Mouse (Mus musculus): ENCODE results near the gene Tns3. TPM values are rescaled to one million over a fixed set of nuclear protein-coding genes. Genes with fewer than 3 reads are reported as not detected.
A peak's percentile ranks its signal among the peaks of the same experiment; 100 is the strongest.

Gene Tns3
- polyA plus RNA-seq, 1 experiment from 2014 or later, result 10.5 TPM

DNA sequence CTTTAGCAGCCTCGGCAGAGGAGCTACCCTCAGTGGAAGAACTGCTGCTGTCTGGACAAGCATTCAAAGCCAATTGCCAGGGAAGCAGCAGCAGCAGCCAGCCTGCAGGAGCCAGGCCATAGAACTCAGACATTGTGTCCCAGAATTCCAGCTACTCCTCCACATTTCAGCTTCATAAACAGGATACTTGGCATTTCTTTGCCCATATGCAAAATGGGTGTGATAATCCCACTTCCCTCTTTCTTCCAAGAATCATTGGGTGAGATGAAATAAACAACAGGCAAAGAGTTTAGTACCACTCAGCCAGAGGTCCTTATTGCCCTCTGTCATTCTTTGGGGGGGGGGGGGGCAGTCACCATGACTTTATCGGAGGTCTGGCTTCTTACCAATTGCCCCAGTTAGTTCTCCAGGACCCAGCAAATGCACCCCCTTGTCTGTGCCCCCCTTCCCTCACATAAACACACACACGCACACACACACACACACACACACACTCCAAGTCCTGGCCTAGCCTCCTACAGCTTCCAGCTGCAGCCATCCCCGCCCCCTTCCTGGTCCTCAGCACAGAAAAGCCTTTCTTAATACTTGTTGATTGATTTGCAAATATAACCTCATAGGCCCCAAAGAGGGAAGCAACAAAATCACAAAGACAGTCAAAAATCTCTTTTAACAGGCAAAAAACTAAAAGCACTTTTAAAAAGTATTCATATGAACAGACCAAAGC lies 1.5 kb downstream of the Tns3 start:
- peak overlapping the region; percentile 89 for H3K4me2 ChIP-seq (replicated peaks; ENCODE audit: low read depth)
- H3K27me3 ChIP-seq (replicated peaks; ENCODE audit: control insufficient read depth, insufficient read depth, low read length), result no peaks in the 10 kb centered on the region
- 4% methylated on average over 4 of the region's 4 CpGs for WGBS
- no peaks in the 10 kb centered on the region for H3K36me3 ChIP-seq (ENCODE audit: control insufficient read depth, insufficient read depth)
- H3K27ac ChIP-seq (ENCODE audit: low read depth, low read length), result peak overlapping the region; percentile 97
- peak overlapping the region; percentile 95; the same call in 1 of the 2 replicates for H3K9ac ChIP-seq (ENCODE audit: low read depth, low read length)
- TF ChIP-seq CTCF (IDR thresholded peaks at IDR 0.05; ENCODE audit: low read depth), result no peak
- H3K4me3 ChIP-seq (ENCODE audit: low read depth, low read length), result peak overlapping the region; percentile 92
- peaks cover 18% of the 10 kb centered on the region; the same call in 1 of the 2 replicates for H3K4me1 ChIP-seq (replicated peaks; ENCODE audit: control insufficient read depth, insufficient read depth, low read length)
- H3K9me3 ChIP-seq (ENCODE audit: control insufficient read depth), result no peaks in the 10 kb centered on the region
- ATAC-seq, result no peak

DNA sequence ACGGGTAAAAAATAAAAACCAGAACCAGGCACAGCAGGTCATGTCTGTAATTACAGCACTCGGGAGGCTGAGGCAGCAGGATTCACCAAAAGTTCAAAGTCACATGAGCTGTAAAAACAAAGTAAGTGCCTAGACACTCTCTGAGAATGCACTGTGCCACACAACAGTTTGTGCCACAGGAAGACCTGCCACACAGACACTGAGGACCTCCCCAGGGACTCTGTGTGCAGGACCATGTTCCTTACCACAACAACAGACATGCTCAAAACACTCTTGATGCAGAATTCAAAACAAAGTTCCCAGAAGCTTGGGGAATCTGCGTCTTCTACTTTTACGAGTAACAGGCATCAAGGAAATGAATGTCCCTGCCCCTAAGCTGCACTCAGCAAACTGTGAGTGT lies 3.4 kb downstream of the Tns3 start:
- TF ChIP-seq CTCF (IDR thresholded peaks at IDR 0.05; ENCODE audit: low read depth), result no peak
- H3K27me3 ChIP-seq (replicated peaks; ENCODE audit: control insufficient read depth, insufficient read depth, low read length), result no peaks in the 10 kb centered on the region
- no peak for ATAC-seq
- H3K4me1 ChIP-seq (replicated peaks; ENCODE audit: control insufficient read depth, insufficient read depth, low read length), result peaks cover 26% of the 10 kb centered on the region; the same call in 1 of the 2 replicates
- H3K27ac ChIP-seq (ENCODE audit: low read depth, low read length), result no peak overlapping the region
- no peaks in the 10 kb centered on the region for H3K9me3 ChIP-seq (ENCODE audit: control insufficient read depth)
- 33% methylated on average over 4 of the region's 4 CpGs for WGBS
- H3K36me3 ChIP-seq (ENCODE audit: control insufficient read depth, insufficient read depth), result no peaks in the 10 kb centered on the region
- H3K4me2 ChIP-seq (replicated peaks; ENCODE audit: low read depth), result 0 out of 2 replicates have a peak overlapping the region, but pooled peaks have one; percentile 18
- H3K4me3 ChIP-seq (ENCODE audit: low read depth, low read length), result no peak overlapping the region
- H3K9ac ChIP-seq (ENCODE audit: low read depth, low read length), result no peak overlapping the region

DNA sequence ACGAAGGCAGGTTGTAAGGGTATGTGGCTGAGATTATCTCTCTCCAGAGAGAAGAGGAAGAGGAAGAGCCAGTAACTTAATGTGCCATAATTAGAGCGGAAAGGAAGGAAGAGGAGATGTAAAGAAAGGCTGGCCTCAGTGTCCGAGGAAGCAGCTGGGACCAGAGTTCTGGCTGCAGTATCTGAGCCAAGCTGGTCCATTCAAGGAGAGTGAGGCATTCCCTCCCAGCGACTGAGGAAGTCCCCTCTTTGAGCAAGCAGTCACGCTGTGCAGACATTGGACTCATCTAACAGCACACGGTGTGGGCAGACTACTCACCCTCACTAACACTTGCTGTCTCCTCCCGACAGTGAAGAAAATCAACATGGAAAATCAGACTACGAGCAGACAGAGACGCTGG lies 4.5 kb downstream of the Tns3 start:
- WGBS, result 17% methylated on average over 9 of the region's 9 CpGs
- Histone ChIP-seq H3K4me2 (replicated peaks; ENCODE audit: low read depth) (peak overlapping the region; percentile 43), H3K9ac (ENCODE audit: low read depth, low read length) (no peak overlapping the region)

DNA sequence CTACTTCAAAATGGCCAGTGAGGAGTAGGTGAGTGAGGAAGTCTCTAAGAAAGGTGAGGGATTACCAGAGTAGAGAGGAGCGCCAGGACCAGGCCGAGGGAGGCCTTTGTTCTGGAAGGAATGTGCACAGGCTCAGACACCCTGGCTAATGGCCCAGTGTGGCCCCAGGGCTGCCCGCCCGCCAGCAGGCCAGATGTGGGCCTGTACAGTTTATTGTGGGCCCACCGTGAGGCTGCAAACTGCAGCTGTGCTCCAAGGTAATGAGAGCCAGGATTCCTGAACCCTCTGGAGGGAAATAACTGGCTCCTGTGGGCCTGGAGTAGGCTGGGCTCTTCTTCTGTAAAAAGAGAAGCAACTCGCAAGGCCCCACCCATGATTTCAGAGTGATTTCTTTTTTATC lies 5.3 kb downstream of the Tns3 start:
- WGBS, result 62% methylated on average over 6 of the region's 6 CpGs
- TF ChIP-seq CTCF (IDR thresholded peaks at IDR 0.05; ENCODE audit: low read depth), result no peak
- Histone ChIP-seq H3K9ac (ENCODE audit: low read depth, low read length) (no peak overlapping the region), H3K27ac (ENCODE audit: low read depth, low read length) (no peak overlapping the region), H3K9me3 (ENCODE audit: control insufficient read depth) (no peaks in the 10 kb centered on the region), H3K4me2 (replicated peaks; ENCODE audit: low read depth) (no peak overlapping the region), H3K36me3 (ENCODE audit: control insufficient read depth, insufficient read depth) (0 out of 2 replicates have a peak, but pooled peaks cover under 1% of the 10 kb centered on the region), H3K4me3 (ENCODE audit: low read depth, low read length) (no peak overlapping the region), H3K4me1 (replicated peaks; ENCODE audit: control insufficient read depth, insufficient read depth, low read length) (peaks cover 22% of the 10 kb centered on the region; the same call in 1 of the 2 replicates), H3K27me3 (replicated peaks; ENCODE audit: control insufficient read depth, insufficient read depth, low read length) (no peaks in the 10 kb centered on the region)
- ATAC-seq, result no peak

More for the DNA sequence above, 4.5 kb downstream of the Tns3 start:
- no peak for TF ChIP-seq CTCF (IDR thresholded peaks at IDR 0.05; ENCODE audit: low read depth)
- Histone ChIP-seq H3K4me3 (ENCODE audit: low read depth, low read length) (no peak overlapping the region), H3K27ac (ENCODE audit: low read depth, low read length) (no peak overlapping the region), H3K36me3 (ENCODE audit: control insufficient read depth, insufficient read depth) (no peaks in the 10 kb centered on the region), H3K4me1 (replicated peaks; ENCODE audit: control insufficient read depth, insufficient read depth, low read length) (peaks cover 24% of the 10 kb centered on the region; the same call in 1 of the 2 replicates), H3K27me3 (replicated peaks; ENCODE audit: control insufficient read depth, insufficient read depth, low read length) (no peaks in the 10 kb centered on the region), H3K9me3 (ENCODE audit: control insufficient read depth) (no peaks in the 10 kb centered on the region)
- ATAC-seq, result no peak

DNA sequence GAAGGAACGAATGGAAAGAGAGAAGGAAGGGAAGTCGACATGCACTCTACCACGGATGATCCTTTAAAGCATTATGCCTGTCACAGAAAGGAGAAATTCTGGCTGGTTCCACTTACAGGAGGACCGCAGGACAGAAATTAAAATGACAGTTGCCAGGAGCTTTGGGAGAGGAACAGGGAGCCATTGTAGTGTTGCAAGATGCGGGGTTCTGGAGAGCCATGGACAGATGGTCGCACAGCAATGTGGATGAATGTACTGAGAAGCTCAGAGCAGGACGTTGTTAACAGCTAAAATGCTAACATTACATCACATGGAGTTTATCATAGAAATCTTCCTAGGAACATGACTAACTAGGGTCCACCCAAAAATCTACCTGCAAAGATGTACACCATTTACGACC lies 6.8 kb downstream of the Tns3 start:
- no peak for ATAC-seq

DNA sequence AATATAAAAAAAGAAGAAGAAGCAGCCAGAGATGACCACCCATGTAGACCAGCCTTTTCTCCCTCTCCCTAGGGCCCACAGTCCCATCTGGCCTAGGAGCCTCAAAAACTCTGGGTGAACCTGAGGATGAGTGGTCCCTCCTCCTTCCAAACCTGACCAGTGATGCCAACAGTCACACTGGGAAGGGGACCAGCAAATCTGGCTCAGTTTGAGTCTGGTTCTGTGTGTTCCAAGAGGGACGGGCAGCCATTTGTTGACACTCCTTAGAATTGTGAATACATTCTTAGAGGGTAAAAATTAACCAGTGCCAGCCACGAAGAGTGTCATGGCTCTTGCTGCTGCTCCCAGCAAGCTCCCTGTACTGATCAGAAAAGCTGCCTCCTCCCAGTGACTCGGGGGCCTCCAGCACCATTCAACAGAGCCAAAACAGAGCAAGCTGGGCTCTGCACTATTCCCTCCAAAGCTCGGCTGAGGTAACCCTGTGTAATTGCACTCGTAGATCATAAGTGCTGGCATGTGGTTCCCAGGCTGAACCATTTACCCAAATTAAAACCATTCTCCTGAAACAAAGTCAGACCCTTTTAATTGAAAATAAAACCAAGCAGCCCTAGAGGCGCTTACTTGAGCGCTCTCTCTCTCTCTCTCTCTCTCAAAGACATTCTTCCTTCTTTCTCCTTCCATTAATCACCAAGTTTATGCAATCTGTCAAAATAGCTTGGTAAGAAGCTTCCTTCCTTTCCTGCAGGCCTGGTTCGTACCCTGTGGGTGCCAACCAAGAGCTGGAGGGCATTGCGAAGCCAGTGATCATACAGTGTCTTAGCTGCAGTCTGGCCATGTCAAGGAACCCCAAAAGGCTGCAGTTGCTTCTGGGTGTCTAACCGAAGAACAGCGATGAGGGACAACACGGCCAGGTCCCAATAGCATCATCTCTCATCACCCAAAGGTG lies 7.6 kb downstream of the Tns3 start:
- Histone ChIP-seq H3K36me3 (ENCODE audit: control insufficient read depth, insufficient read depth) (peaks cover 10% of the 10 kb centered on the region; the same call in 1 of the 2 replicates), H3K4me3 (ENCODE audit: low read depth, low read length) (no peak overlapping the region), H3K27me3 (replicated peaks; ENCODE audit: control insufficient read depth, insufficient read depth, low read length) (no peaks in the 10 kb centered on the region), H3K4me2 (replicated peaks; ENCODE audit: low read depth) (no peak overlapping the region), H3K9me3 (ENCODE audit: control insufficient read depth) (no peaks in the 10 kb centered on the region), H3K27ac (ENCODE audit: low read depth, low read length) (peak overlapping the region; percentile 46; the same call in 1 of the 2 replicates), H3K4me1 (replicated peaks; ENCODE audit: control insufficient read depth, insufficient read depth, low read length) (peaks cover 22% of the 10 kb centered on the region; the same call in 1 of the 2 replicates), H3K9ac (ENCODE audit: low read depth, low read length) (no peak overlapping the region)
- ATAC-seq, result no peak
- 53% methylated on average over 12 of the region's 12 CpGs for WGBS
- TF ChIP-seq CTCF (IDR thresholded peaks at IDR 0.05; ENCODE audit: low read depth), result no peak

More for the DNA sequence above, 6.8 kb downstream of the Tns3 start:
- Histone ChIP-seq H3K4me1 (replicated peaks; ENCODE audit: control insufficient read depth, insufficient read depth, low read length) (peaks cover 22% of the 10 kb centered on the region; the same call in 1 of the 2 replicates), H3K27ac (ENCODE audit: low read depth, low read length) (no peak overlapping the region), H3K9ac (ENCODE audit: low read depth, low read length) (no peak overlapping the region), H3K9me3 (ENCODE audit: control insufficient read depth) (no peaks in the 10 kb centered on the region), H3K4me3 (ENCODE audit: low read depth, low read length) (no peak overlapping the region), H3K36me3 (ENCODE audit: control insufficient read depth, insufficient read depth) (peaks cover 5% of the 10 kb centered on the region; the same call in 1 of the 2 replicates), H3K4me2 (replicated peaks; ENCODE audit: low read depth) (no peak overlapping the region), H3K27me3 (replicated peaks; ENCODE audit: control insufficient read depth, insufficient read depth, low read length) (no peaks in the 10 kb centered on the region)
- no peak for TF ChIP-seq CTCF (IDR thresholded peaks at IDR 0.05; ENCODE audit: low read depth)
- WGBS, result 70% methylated on average over 8 of the region's 8 CpGs

All from intestine, postnatal 0 days (tissue).